Mouse (Mus musculus) stomach, embryonic 15.5 days (tissue): ENCODE data around the gene Fgf12. TPM values are rescaled to one million over a fixed set of nuclear protein-coding genes. Genes with fewer than 3 reads are reported as not detected.

Source experiments
- ATAC-seq: fragments of 200-750 bp; cut with Nextera tagmentation; 2 replicates; pipeline ENCODE4 v1.8.0; 2017; ENCODE audit warnings: low read depth, moderate number of reproducible peaks, moderate TSS enrichment; ENCODE audit not compliant: insufficient read depth, low FRiP score
- H3K27ac ChIP-seq: fragments of 300-500 bp; sonication (generic); 2 replicates; pipeline ENCODE4 v1.5.1; 2015; ENCODE audit warnings: mild to moderate bottlenecking, inconsistent platforms
- H3K27me3 ChIP-seq: fragments of 300-500 bp; sonication (generic); replicated peaks from 2 replicates; pipeline ENCODE4 v1.6.1; 2015; ENCODE audit warnings: inconsistent platforms
- H3K36me3 ChIP-seq: fragments of 300-500 bp; sonication (generic); 2 replicates; pipeline ENCODE4 v1.6.1; 2015; ENCODE audit warnings: inconsistent platforms
- H3K4me1 ChIP-seq: fragments of 300-500 bp; sonication (generic); 2 replicates; pipeline ENCODE4 v1.6.1; 2015; ENCODE audit warnings: inconsistent platforms
- H3K4me2 ChIP-seq: fragments of 300-500 bp; sonication (generic); 2 replicates; pipeline ENCODE4 v1.6.1; 2015; ENCODE audit warnings: mild to moderate bottlenecking, inconsistent platforms
- H3K4me3 ChIP-seq: fragments of 300-500 bp; sonication (generic); replicated peaks from 2 replicates; pipeline ENCODE4 v1.5.1; 2015; ENCODE audit warnings: inconsistent platforms
- H3K9ac ChIP-seq: fragments of 300-500 bp; sonication (generic); 2 replicates; pipeline ENCODE4 v1.6.1; 2015; ENCODE audit warnings: inconsistent platforms
- H3K9me3 ChIP-seq: fragments of 300-500 bp; sonication (generic); 2 replicates; pipeline ENCODE4 v1.6.1; 2016; ENCODE audit warnings: inconsistent platforms
- WGBS: fragments of 180-500 bp; shearing (Covaris S2); methylation state at CpG from one replicate; pipeline ENCODE4 v1.1.7; 2015; 5-methylcytosine and 5-hydroxymethylcytosine counted together
- polyA plus RNA-seq: library from polyadenylated mRNA; unstranded; fragments of >200 nt; fragmentation: Nextera tagmentation; extraction: Ambion mirVana; gene quantifications from 2 replicates; pipeline ENCODE4 v1.2.1, GENCODE M21; 2015

Fgf12 gene
- polyA plus RNA-seq, 1 experiment from 2014 or later = 2.4 TPM

DNA sequence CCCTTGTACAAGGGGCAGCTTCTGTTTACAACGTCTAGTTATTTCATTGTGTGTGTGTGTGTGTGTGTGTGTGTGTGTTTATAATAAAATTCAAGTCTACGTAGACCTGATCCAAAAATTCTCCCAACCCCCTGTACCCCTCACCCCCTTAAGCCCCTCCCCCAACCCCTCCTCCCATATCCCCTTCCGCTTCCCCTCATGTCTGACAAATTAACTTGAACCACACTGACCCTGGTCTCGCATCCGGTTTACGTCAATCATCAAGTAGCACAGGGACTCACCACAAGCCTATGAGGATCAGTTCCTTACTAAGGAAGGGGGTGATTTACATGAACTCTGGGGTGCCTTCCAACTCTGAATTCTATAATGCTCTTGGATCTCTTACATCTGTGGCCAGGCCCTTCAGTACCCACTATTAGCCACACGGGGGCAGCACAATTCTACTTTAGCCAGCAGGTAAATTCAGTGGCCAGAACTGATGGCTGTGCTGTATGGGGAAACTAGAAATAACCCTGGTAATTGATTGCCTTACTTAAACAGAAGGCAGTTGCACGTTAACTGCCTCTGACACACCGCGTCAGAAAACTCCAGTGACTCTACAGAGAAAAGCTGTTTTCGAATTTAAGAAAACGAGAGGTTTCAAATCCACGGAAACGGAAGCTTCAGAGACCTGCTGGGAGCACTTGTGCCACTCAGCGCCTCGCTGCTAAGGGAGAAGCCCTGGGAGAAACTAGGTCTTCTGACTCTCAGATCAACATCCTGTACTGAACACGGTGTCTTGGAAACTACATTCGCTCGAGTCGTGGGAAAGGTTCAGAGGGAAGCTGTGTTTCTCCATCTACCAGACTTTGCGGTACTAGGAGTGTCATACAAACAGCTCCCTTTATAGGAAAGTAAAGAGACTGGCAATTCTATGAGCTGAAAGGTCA lies 235.0 kb downstream of the Fgf12 start:
- Histone ChIP-seq H3K4me2 (peak overlapping the region; percentile 48), H3K4me3 (peak overlapping the region; percentile 17), H3K9me3 (no peaks in the 10 kb centered on the region), H3K27me3 (no peaks in the 10 kb centered on the region), H3K9ac (no peak overlapping the region), H3K36me3 (no peaks in the 10 kb centered on the region), H3K27ac (no peak overlapping the region), H3K4me1 (no peaks in the 10 kb centered on the region)
- WGBS = 28% methylated on average over 21 of the region's 21 CpGs
- ATAC-seq = peak; percentile 31

DNA sequence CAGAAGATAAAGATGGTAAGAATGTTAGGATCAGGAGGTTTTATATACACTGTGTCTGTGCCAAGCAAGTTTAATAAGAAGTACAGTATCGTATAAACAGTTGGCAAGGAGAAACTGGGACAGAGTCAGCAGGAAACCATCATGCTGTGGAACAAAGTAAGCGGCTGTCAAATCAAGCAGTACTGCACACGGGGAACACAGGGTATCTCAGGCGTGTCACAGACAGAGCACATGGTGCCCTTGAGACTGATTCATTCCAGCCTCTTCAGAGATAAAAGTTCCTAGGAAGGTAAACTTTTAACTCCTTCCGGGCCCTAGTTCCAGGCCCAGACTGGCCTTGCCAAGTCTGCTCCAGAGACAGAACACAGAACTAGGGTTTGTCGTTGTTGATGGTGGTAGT lies 240.4 kb downstream of the Fgf12 start:
- ATAC-seq = no peak
- no peaks in the 10 kb centered on the region for H3K36me3 ChIP-seq
- 32% methylated on average over 6 of the region's 6 CpGs for WGBS

DNA sequence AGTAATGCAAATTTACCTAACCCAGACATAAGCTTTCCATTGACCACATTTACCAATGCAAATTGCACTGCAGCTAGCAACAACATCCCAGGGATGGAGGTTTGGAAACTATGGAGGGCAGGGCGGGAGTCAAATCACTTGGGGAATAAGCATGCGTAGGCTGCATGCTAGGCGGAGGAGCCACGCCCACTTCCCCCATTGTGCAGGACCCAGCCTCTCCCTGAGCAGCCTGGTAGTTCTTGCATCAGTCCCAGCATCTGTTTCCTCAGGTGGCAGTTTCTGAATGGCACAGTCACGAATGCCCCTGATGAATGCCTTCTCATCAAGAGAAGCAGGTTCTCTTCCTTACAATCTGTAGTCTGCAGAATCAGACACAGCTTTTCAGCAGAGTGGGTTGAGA lies 241.5 kb downstream of the Fgf12 start:
- no peaks in the 10 kb centered on the region for H3K36me3 ChIP-seq
- 45% methylated on average over 5 of the region's 5 CpGs for WGBS
- H3K4me3 ChIP-seq = no peak overlapping the region
- no peak for ATAC-seq
- no peak overlapping the region for H3K9ac ChIP-seq
- H3K27me3 ChIP-seq = no peaks in the 10 kb centered on the region
- no peak overlapping the region for H3K4me2 ChIP-seq
- no peak overlapping the region for H3K27ac ChIP-seq
- no peaks in the 10 kb centered on the region for H3K4me1 ChIP-seq
- H3K9me3 ChIP-seq = no peaks in the 10 kb centered on the region

More for the DNA sequence above, 240.4 kb downstream of the Fgf12 start:
- no peak overlapping the region for H3K27ac ChIP-seq
- no peak overlapping the region for H3K4me2 ChIP-seq
- no peaks in the 10 kb centered on the region for H3K4me1 ChIP-seq
- no peaks in the 10 kb centered on the region for H3K9me3 ChIP-seq
- H3K27me3 ChIP-seq = no peaks in the 10 kb centered on the region
- no peak overlapping the region for H3K4me3 ChIP-seq
- H3K9ac ChIP-seq = no peak overlapping the region

DNA sequence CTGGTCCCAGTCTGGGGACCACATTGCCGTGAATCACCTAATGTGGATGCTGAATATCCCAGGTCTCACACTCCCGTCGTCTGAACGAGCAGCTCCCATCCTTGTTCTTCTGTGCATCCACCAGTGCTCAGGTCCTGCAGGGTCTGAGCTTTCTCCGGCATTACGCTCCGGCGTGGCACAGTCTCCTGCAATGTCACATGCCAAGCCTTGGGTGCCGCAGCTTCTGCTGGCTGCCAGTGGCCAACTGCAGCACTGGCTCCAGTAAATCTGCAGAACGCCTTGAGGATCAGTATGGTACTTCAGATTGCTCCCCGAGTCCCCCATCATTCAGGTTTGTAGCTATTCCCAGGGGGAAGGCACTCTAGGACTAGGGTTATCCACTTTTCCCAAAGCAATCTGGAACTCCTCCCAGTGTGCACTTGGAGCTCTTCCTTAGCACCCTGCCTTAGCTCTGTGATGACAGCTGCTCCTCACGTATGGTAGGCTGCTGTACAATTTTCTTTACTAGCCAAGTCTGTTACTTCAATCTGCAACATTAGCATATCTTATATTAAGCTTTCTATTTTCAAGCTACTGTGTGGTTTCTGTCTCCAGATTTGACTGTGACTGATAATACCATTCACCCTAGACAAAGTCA lies 254.8 kb downstream of the Fgf12 start:
- WGBS = 83% methylated on average over 12 of the region's 12 CpGs
- no peak for ATAC-seq
- Histone ChIP-seq H3K9me3 (no peaks in the 10 kb centered on the region), H3K4me1 (no peaks in the 10 kb centered on the region), H3K27me3 (no peaks in the 10 kb centered on the region), H3K9ac (no peak overlapping the region), H3K27ac (no peak overlapping the region), H3K4me2 (no peak overlapping the region), H3K36me3 (no peaks in the 10 kb centered on the region), H3K4me3 (no peak overlapping the region)

DNA sequence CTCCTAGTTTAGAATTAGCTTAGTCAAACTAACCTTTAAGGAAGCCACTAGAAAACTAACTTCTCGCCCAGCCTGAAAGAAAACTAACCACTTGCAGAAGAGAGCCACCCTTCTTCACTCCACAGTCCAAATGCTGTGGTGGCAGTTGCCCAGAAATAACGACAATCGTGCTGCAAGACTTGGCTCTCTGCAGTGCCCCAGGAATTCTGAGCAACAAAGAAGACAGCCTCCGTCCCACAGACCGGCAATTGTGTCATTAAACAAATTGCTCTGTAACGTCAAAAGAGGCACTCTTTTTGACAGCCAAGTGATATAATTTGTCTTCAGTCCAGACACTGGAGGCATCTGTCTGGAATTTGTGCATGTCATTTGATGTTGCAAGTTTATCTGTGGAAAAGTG lies 261.2 kb downstream of the Fgf12 start:
- Histone ChIP-seq H3K27me3 (no peaks in the 10 kb centered on the region), H3K4me2 (no peak overlapping the region), H3K4me1 (no peaks in the 10 kb centered on the region), H3K27ac (no peak overlapping the region), H3K4me3 (no peak overlapping the region), H3K9me3 (no peaks in the 10 kb centered on the region), H3K9ac (no peak overlapping the region), H3K36me3 (no peaks in the 10 kb centered on the region)
- 44% methylated on average over 6 of the region's 6 CpGs for WGBS
- no peak for ATAC-seq

DNA sequence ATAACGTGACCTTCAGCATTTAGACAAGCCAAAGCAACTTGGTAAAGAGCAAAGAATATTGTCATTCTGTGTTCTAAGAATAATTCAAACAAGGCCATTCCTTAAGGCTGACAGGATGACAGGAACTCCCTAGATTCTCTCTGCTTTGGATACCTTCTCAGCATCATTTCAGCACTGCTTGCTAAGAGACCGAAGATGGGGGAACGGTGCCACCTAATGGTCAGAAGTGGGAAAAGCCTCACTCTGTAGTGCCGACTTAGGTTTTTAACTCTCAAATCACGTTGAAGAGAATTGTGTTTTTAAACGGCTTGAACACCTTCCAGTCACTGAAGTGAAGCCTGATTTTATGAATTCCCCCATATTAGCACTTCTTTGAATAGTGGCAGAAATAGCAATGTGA lies 262.4 kb downstream of the Fgf12 start:
- no peak overlapping the region for H3K27ac ChIP-seq
- H3K9me3 ChIP-seq = no peaks in the 10 kb centered on the region
- no peak overlapping the region for H3K4me3 ChIP-seq
- no peaks in the 10 kb centered on the region for H3K27me3 ChIP-seq
- 9% methylated on average over 6 of the region's 6 CpGs for WGBS
- H3K36me3 ChIP-seq = no peaks in the 10 kb centered on the region
- no peak overlapping the region for H3K9ac ChIP-seq
- H3K4me1 ChIP-seq = no peaks in the 10 kb centered on the region
- ATAC-seq = no peak
- no peak overlapping the region for H3K4me2 ChIP-seq

DNA sequence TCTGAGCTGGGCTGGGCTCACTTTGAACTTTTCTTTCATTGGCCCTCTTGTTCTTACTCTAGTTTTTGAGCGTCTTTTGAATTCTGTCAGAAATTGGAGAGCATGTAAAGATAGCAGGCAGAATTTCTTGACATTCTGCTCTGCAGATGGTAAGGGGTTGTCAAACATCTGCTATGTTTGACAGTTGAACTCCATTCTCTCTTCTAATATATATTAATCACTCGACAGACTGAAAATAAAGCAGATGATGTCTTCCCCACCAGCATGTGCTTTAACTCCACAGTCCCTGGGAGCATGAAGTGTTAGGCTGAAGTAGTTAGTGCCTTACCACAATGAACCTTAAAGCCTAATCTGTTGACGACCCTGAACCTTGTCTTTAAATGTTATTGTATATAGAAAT lies 267.9 kb downstream of the Fgf12 start:
- Histone ChIP-seq H3K9ac (no peak overlapping the region), H3K4me1 (no peaks in the 10 kb centered on the region), H3K27ac (no peak overlapping the region), H3K9me3 (no peaks in the 10 kb centered on the region), H3K36me3 (no peaks in the 10 kb centered on the region), H3K4me2 (no peak overlapping the region), H3K4me3 (no peak overlapping the region), H3K27me3 (no peaks in the 10 kb centered on the region)
- WGBS = 70% methylated on average over 3 of the region's 3 CpGs
- ATAC-seq = no peak

DNA sequence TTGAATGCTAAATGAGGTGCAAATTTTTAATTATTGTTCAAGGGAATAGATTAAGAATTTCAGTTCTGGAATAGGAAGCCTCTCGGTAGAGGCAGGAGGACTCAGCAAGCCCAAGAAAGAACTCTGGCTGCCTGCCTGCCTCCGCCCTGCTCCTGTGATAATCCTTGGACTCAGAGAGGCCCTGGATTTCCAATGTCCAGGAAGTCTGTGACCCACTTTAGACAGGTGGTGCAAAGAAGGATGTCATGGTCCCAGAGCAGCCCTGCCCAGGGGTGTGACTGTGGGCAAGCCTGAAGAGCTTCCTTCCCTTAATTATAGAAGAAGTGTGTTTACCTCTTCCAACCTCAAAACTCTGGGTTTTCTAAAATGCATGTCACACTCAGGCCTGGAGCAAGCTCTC lies 273.8 kb downstream of the Fgf12 start:
- H3K4me3 ChIP-seq = no peak overlapping the region
- no peak overlapping the region for H3K27ac ChIP-seq
- H3K36me3 ChIP-seq = no peaks in the 10 kb centered on the region
- no peaks in the 10 kb centered on the region for H3K4me1 ChIP-seq
- H3K9me3 ChIP-seq = no peaks in the 10 kb centered on the region
- 95% methylated on average over 2 of the region's 2 CpGs for WGBS
- H3K9ac ChIP-seq = no peak overlapping the region
- H3K27me3 ChIP-seq = no peaks in the 10 kb centered on the region
- no peak for ATAC-seq
- H3K4me2 ChIP-seq = no peak overlapping the region

DNA sequence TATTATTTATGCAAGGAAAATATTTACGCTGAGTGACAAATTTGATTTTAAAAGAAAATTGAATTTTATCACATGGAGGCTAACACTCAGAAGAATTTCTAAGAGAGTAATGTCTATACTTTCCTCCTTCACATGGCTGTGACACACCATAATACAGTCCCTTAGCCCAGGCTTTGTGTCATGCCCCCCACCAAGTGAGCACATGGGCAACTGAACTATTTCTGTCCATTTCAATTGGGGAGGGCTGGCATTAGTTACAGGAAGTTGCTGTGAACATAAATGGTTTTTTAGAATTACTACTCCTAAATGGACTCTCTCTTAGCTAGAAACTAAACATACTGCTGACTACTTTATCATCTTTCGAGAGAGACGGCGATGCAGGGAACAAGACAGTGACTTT lies 276.2 kb downstream of the Fgf12 start:
- WGBS = 88% methylated on average over 4 of the region's 4 CpGs
- no peak for ATAC-seq

DNA sequence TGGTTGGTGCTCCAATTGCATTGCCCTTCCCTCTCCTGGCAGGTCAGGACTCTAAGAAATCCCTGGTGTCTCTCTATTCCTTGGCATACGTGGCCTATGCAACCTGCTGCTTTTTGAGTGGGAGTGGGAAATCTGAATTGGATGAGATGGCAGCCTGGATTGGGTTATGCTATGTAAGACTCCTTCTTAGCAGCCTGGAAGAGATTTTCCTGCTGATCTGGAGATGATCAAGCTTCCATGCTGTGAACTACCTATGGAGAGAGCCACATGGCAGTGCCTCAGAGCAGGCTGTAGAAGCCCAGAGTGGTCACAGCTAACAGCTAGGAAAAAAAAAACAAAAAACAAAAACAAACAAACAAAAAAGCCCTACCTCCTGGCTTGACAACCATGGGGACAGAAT lies 277.3 kb downstream of the Fgf12 start:
- Histone ChIP-seq H3K36me3 (no peaks in the 10 kb centered on the region), H3K27me3 (no peaks in the 10 kb centered on the region), H3K9me3 (no peaks in the 10 kb centered on the region), H3K4me1 (no peaks in the 10 kb centered on the region), H3K9ac (no peak overlapping the region), H3K4me2 (no peak overlapping the region), H3K27ac (no peak overlapping the region), H3K4me3 (no peak overlapping the region)
- WGBS = 77% methylated on average over 1 of the region's 1 CpGs
- no peak for ATAC-seq

More for the DNA sequence above, 276.2 kb downstream of the Fgf12 start:
- H3K4me3 ChIP-seq = no peak overlapping the region
- no peak overlapping the region for H3K27ac ChIP-seq
- no peaks in the 10 kb centered on the region for H3K4me1 ChIP-seq
- H3K9me3 ChIP-seq = no peaks in the 10 kb centered on the region
- no peaks in the 10 kb centered on the region for H3K27me3 ChIP-seq
- H3K4me2 ChIP-seq = no peak overlapping the region
- H3K9ac ChIP-seq = no peak overlapping the region
- no peaks in the 10 kb centered on the region for H3K36me3 ChIP-seq

DNA sequence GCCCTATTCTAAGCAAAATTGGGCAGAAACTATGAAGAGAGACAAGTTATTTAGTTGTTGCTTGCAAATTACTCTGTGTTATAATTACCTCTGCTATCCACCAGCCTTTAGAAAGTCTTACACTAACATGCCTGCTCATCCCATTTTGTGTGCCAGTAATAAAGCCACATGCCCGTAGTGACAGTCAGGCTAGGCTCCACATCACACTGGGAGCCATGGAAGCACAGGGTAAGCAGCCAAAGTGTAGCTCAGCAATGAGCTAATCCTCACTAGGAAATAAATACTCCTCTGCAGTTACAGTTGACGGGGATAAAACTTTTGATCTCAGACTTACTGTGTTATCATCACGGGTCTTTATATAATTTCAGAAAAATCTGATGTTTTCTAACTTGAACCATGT lies 298.0 kb downstream of the Fgf12 start:
- WGBS = 66% methylated on average over 3 of the region's 3 CpGs
- ATAC-seq = no peak

DNA sequence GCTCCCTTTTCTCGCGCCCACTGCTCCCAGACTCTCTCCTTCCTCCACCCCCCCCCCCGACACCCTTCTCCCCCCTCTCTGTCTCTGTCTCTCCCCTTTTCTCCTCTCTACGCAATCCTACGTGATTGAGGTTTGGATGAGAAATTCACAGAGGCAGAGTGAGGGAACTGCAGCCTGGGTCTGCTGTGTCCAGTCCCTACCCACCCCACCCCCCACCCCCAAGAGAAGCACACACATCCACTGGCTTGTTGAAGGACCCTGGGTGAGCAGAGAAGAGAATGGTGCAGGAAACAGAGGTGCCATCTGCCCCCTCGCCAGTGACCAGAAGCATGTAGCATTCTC lies 305.8 kb downstream of the Fgf12 start:
- H3K9me3 ChIP-seq = no peaks in the 10 kb centered on the region
- no peak overlapping the region for H3K9ac ChIP-seq
- H3K4me1 ChIP-seq = 0 out of 2 replicates have a peak, but pooled peaks cover 11% of the 10 kb centered on the region
- 0% methylated on average over 4 of the region's 6 CpGs for WGBS
- H3K27me3 ChIP-seq = 0 out of 2 replicates have a peak, but pooled peaks cover 16% of the 10 kb centered on the region
- H3K27ac ChIP-seq = no peak overlapping the region
- no peak for ATAC-seq
- no peaks in the 10 kb centered on the region for H3K36me3 ChIP-seq
- H3K4me2 ChIP-seq = peak overlapping the region; percentile 98
- H3K4me3 ChIP-seq = peak overlapping the region; percentile 72

More for the DNA sequence above, 298.0 kb downstream of the Fgf12 start:
- Histone ChIP-seq H3K4me2 (no peak overlapping the region), H3K27me3 (no peaks in the 10 kb centered on the region), H3K27ac (no peak overlapping the region), H3K9ac (no peak overlapping the region), H3K4me1 (no peaks in the 10 kb centered on the region), H3K9me3 (no peaks in the 10 kb centered on the region), H3K4me3 (no peak overlapping the region), H3K36me3 (no peaks in the 10 kb centered on the region)
